Mouse (Mus musculus) bone marrow macrophage, adult 2 months (primary cell): ENCODE data around the gene Bbs9.

ENCODE experiments used
- CTCF ChIP-seq: IDR thresholded peaks from 2 replicates; pipeline ENCODE4 v1.5.1; 2012; ENCODE audit warnings: low read depth, mild to moderate bottlenecking, low read length, moderate library complexity
- POLR2A ChIP-seq: IDR thresholded peaks from 2 replicates; pipeline ENCODE4 v1.6.1; 2012; ENCODE audit warnings: mild to moderate bottlenecking, low read depth, low read length, borderline replicate concordance

GRCm38 (mm10) chr9:22788850-22789249, 313.3 kb downstream of the Bbs9 start:
- TF ChIP-seq CTCF: no peak
- no peak for TF ChIP-seq POLR2A
